Mouse (Mus musculus) splenic B cell, adult 2 months (primary cell): ENCODE measurements at regions not wholly inside any gene's neighbourhood (a gene's known extent, or its start where the extent isn't known, plus 50 kb on each side); places are given as distances from the start of the nearest gene placed in this dataset.
A peak's percentile ranks its signal among the peaks of the same experiment; 100 is the strongest.

Experiments
- DNase-seq: peaks from one replicate; pipeline ENCODE4 v3.0.0-alpha.2; 2011; ENCODE audit warnings: low read depth, low spot score
- H3K27me3 ChIP-seq: 2 replicates; pipeline ENCODE4 v1.6.1; 2012; ENCODE audit warnings: mild to moderate bottlenecking, low read length, moderate library complexity, mixed read lengths; ENCODE audit not compliant: control insufficient read depth, poor library complexity, insufficient read depth, severe bottlenecking
- H3K36me3 ChIP-seq: 2 replicates; pipeline ENCODE4 v1.6.1; 2012; ENCODE audit warnings: mild to moderate bottlenecking, low read length, moderate library complexity, mixed read lengths; ENCODE audit not compliant: control insufficient read depth, poor library complexity, insufficient read depth, severe bottlenecking

DNA sequence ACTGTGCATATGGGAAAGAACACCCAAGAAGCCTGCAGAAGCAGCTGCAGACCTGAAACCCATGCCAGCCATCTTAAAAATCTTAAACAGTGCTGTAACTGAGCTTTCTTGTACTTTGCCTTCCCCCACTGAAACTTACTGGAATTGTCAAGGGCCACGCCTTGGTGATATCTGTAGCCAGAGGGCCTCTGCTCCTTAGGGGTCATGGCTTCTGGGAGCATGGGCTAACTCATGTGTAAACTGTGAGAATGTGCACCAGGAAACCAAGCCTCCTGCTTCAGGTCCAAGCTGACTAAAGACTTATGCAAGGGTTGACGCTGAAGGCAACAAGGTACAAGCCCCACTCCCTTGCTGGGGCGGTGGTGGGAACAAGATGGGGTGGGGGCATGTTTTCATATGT lies 73.8 kb upstream of the Hes1 start:
- Histone ChIP-seq H3K27me3 (no peaks in the 10 kb centered on the region; the same call in 1 of the 2 replicates), H3K36me3 (no peaks in the 10 kb centered on the region)
- DNase-seq = no peak

DNA sequence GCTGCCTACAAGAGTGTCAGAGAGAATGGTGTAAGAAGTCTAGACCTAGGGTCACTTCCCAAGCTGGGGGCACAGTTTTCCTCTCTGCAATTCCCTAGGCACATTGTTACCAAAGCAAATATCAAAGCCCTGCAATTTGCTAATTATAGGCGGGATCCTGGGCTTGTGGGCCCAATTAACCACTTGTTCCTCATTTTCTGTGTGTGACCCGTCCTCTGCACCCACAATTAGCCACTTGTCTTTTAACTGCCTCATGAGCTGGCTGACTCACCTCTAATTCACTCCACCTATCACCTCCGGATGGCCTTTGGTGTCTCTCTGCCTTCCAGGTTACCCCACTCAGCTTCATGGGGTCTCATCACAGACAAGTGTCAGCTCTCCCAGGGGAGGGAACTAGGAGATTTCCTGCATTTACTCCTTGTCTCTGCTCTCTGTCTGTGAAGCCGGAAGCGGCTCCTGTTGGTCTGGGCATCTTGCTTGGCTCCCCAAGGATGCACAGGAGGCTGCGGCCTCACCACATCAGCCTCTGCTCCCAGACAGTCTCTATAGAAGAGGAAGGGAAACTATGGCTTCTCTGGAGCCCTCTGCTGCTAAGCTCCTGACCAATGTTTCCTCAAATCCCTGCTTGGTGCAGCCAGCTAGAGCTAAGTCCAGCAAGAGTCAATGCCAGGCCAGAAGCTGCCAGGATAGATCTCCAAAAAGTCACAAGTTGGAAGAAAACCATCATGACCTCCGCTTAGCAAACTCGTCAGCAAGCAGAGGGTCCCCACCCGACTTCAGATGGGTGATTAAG lies 73.2 kb upstream of the Hes1 start:
- peak; percentile 15 for DNase-seq
- Histone ChIP-seq H3K27me3 (no peaks in the 10 kb centered on the region; the same call in 1 of the 2 replicates), H3K36me3 (no peaks in the 10 kb centered on the region)

DNA sequence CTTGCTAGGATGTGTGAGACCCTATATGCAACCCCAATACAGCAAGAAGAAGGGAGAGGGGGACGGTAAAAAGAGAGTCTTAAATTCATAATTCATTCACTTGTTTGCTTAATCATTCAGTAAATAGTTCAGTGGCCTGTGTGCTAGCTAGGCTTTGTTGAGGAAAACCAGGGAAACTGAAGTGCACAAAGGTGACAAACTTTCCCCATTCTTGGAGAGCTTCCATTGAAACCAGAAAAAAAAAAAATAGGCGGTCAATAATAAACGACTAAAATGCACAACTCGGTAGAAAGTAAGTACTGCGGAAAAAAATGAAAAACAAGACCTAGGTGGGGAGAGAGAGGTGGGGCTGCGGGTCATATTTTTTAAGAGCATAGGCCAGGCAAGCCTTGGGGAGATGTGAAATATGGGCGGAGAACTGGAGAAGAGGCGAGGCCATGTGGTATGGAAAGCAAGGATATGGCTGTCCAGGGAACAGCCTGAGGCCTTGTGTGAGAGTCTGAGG lies 72.3 kb upstream of the Hes1 start:
- DNase-seq = no peak
- no peaks in the 10 kb centered on the region for H3K36me3 ChIP-seq
- H3K27me3 ChIP-seq = no peaks in the 10 kb centered on the region; the same call in 1 of the 2 replicates

DNA sequence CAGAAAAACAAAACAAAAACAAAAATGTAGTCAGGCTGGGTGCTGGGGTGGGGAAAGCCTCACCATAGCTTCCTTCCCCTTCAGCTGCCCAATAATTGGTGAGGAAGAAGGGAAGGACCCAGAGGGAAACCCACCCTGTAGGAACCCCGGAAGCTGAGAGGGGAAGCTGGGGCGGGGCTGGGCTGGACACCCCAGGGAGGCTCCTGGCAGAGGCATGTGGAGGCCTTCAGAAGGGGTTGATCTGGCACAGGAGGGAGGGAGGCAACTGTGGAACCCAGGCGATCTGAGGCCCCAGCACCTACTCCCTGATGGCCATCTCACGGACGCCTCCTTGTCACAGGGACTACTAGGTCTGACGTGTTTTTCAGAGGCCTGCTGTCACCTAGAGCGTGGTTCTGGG lies 71.1 kb upstream of the Hes1 start:
- Histone ChIP-seq H3K27me3 (no peaks in the 10 kb centered on the region; the same call in 1 of the 2 replicates), H3K36me3 (no peaks in the 10 kb centered on the region)
- DNase-seq = no peak

DNA sequence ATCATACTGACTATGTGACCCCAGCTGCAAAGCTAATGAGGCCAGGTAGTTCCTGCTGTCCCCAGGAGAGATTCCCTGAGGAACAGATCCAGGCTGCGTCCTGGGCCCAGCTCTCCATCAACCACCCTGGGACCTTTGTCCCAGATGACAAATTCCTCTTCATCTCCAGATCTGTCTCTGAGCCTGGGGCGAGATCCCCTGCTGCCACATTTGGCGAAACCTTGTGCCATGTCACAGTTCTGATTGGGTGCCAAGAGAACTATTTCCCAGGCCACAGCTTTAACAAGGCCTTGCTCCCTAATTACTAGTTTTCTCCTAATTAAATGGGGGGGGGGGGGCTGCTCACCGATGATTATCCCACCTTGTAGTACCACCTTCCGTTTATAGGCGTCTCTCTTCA lies 70.6 kb upstream of the Hes1 start:
- Histone ChIP-seq H3K36me3 (no peaks in the 10 kb centered on the region), H3K27me3 (no peaks in the 10 kb centered on the region; the same call in 1 of the 2 replicates)
- no peak for DNase-seq

DNA sequence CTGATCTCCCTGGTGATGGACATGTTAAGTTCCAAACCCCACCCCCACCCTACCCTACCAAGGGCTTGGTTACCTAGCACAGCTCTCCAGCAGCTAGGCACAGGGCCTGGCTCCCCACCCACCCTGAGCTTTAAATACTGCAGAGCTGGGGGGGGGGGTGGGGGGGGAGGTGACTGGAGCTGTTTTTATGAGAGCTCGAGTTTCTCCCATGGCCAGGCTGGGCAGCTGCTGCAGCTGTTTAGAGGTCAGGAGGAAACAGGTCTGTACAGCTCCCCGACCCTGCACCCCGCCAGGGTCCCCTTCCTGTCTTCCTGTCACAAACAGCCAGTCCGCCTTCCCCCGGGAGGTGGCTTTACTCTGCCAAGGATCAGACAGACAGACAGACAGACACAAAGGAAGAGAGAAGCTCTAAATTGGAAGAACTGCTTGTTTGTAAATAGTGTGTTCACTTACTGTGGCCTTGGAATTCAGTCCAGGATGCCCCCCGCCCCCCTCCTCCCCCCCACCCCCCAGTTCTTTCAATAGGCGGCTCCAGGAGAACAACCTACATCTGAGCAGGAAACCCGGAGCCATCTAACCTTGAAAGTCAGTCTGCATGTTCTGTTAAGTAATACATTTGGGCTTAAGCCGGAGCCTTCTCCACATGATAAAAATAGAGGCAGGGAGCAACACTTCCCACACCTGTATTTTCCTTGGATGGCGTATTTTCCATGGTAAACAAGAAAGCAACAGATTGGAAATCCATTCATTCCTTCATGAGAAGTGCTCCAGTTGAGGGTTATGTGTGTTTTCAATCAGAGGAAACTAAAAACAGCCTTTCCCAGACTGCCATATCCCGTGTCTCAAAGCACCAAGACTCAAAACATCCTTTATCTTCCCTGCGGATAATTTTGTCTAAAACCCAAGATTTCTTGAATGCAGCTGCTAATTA lies 67.8 kb upstream of the Hes1 start:
- no peaks in the 10 kb centered on the region; the same call in 1 of the 2 replicates for H3K27me3 ChIP-seq
- H3K36me3 ChIP-seq = no peaks in the 10 kb centered on the region
- DNase-seq = no peak

DNA sequence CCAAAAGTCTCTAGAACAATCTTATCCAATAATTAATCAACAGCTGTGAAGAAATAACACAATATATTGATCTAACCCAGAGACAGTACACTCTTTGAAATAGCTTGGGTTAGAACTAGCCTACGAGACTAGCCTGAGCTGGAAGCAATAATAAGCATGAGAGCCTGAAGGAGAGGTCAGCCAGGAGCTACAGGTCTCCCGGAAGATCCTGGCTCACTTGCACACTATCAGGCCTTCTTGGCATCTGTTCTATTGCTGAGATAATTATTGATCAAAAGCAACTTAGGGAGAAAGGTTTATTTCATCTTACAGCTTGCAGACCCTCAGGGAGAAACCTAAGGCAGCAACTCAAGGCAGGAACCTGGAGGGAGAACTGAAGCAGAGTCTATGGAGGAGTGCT lies 64.0 kb upstream of the Hes1 start:
- no peaks in the 10 kb centered on the region for H3K27me3 ChIP-seq
- no peaks in the 10 kb centered on the region for H3K36me3 ChIP-seq
- no peak for DNase-seq

DNA sequence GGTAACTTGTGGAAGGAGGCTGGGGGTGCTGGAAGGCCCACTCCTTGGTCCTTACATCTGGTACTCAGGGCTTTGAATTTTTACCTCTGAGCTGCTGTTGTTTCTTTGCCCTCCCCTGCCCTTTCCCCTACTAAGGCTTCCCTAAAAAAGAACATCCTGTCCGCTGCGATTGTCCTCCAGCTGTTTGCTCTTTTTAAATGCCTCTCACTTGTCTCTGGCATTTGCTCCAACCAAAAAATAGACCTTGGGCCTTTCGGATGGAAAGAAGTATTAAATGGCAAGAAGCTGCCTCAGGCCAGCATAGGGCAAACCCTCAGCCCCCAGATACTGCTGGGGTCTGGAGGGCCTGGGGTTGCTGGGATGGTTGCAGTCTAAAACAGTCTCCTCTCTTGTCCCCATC lies 59.1 kb upstream of the Hes1 start:
- no peaks in the 10 kb centered on the region for H3K36me3 ChIP-seq
- H3K27me3 ChIP-seq = no peaks in the 10 kb centered on the region
- DNase-seq = no peak

DNA sequence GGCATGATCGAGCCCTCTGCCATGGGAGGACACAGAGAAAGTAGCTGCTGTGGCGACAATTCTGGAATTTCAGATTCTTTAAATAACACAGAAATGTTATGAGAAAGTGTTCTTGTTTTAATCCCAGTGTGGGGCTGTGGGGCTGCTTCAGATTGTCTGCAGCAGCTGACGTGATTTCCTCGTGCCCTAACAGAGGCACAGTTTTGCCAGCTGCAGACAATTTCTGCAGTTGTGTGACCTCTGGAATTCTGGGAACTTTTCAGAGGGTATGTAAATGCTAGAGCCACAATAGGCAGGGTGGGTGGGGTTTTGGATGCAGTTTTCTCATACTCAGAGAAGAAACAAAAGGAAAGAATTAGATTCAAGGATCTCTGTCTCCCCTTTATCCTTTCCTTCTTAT lies 57.4 kb upstream of the Hes1 start:
- Histone ChIP-seq H3K27me3 (no peaks in the 10 kb centered on the region), H3K36me3 (no peaks in the 10 kb centered on the region)
- no peak for DNase-seq

DNA sequence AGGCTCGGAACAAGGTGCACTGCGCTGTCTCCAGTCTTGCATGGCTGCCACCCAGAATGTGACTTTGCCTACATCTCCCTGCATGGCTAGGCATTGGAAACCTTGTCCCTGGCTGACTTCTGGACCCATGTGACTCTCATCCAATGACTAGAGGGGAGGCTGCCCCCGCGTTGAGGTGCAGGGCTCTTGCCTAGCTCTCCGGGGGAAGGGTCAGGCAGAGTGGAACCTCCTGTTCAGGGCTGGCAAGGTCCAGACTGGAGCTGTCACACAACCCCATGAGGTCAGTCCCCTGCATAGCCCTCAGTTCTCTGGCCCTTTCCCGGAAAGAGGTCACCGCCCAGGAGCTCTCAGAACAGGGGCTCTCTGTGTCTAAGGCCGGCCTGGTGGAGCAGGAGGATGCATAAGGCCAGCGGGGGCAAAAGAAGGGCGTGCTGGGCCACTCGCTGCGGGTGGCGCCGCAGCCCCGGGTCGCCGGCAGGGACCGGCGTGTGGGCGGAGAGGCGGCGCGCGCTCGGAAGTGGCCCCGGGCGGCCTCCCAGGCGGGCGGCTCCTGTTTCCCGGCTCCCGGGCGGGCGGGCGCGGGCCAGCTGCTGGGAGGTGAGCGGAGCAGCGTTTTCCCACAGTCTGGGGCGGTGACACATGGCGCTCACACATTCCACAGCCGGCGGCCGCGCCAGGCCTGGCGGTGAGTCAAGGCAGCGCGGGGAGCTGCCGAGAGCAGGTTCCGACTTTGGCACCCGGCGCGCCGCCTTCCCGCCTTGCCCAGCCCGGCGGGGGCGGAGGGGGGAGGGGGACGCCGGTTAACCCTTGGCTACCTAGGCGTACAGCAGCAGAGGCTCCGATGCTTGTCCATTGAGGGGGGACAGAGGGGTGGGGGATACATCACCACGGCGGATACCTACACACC lies 55.5 kb upstream of the Hes1 start:
- H3K27me3 ChIP-seq = no peaks in the 10 kb centered on the region
- H3K36me3 ChIP-seq = no peaks in the 10 kb centered on the region
- peak; percentile 62 for DNase-seq

DNA sequence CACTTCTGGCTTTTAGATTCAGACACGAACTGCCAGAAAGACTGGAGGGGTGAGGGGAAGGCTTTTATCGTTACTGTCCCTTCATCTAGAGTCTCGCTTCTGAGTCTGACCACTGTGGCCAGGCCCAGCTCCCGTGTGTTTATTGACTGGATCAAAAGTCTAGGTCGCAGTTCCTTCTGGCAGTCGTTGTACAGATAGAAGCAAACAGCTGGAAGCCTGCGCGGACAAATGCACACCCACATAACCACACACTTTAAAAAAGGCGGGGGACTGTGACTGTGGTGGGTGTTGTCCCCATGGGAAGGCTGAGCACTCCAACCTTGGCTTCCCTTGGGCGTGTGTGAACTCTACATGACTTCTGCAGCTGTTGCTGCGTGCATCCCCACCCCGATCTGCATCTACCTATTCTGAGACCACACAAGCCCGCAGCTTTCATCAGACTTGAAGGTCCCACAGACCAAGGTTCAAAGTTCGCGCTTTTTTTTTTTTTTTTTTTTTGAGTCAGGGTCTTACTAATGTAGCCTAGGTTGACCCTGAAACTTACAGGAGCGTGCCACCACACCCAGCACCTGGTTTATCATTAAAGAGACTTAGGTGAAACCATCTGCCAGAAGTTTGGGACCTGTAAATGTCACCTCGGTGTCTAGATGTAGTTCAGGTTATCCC lies 54.5 kb upstream of the Hes1 start:
- peak; percentile 46 for DNase-seq
- Histone ChIP-seq H3K27me3 (no peaks in the 10 kb centered on the region), H3K36me3 (no peaks in the 10 kb centered on the region)

DNA sequence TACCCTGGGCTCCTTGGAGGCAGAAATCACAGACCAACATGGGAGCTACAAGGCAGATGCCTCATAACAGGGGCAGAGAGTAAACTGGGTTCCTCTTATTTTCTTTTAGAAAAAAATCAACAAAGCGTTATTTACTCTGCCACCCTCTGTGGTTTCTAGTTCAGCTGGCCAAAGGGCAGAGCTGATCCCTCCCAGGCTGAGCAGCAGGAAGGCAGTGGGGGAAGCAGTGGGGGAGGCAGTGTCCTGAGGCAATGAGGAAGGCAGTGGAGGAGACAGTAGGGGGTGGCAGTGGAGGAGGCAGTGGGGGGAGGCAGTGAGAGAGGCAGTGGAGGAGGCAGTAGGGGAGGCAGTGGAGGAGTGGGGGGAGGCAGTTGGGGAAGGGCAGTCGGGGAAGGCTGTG lies 51.1 kb upstream of the Hes1 start:
- Histone ChIP-seq H3K36me3 (no peaks in the 10 kb centered on the region), H3K27me3 (no peaks in the 10 kb centered on the region)
- DNase-seq = no peak

DNA sequence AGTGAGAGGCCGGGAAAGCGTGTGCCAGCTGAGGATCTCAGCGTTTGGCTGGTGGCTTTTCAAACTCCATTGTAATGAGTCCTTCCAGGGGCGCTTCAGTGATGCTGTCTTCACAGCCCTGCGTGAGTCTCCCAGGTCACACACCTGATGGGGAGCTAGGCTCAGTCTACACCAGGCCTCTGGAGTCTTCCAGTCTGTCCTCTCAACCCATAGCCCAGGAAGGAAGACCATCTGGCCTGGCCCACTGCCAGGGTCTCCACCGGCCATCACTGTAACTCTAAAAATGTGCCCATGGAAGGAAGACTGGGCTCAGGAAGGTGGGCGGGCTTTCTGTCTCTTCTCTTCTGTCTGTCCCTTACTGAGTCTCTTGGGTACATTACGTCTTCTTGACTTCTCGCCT lies 50.2 kb upstream of the Hes1 start:
- Histone ChIP-seq H3K27me3 (no peaks in the 10 kb centered on the region), H3K36me3 (no peaks in the 10 kb centered on the region)
- DNase-seq = no peak
